Mouse (Mus musculus) monocyte, adult 2 months (primary cell): ENCODE results near the gene Ttc17.

Source experiments
- DNase-seq, 2 experiments: peaks; one replicate each; pipeline ENCODE4 v3.0.0; 2022; ENCODE audit warnings: low spot score in 2 of 2, low read depth in 1 of 2

The Ttc17 gene

GRCm38 (mm10) chr2:94381057-94381647, 25.3 kb downstream of the Ttc17 start:
- DNase-seq, result no peak

GRCm38 (mm10) chr2:94378678-94379077, 27.8 kb downstream of the Ttc17 start:
- no peak for DNase-seq

GRCm38 (mm10) chr2:94371093-94371492, 35.4 kb downstream of the Ttc17 start:
- no peak for DNase-seq

- DNase-seq, result no peak
These were observed 42.7 kb downstream of the Ttc17 start for GRCm38 (mm10) chr2:94363821-94364220.

- no peak for DNase-seq
These were observed 46.0 kb downstream of the Ttc17 start for GRCm38 (mm10) chr2:94360398-94360973.

- no peak for DNase-seq
These were observed 58.3 kb downstream of the Ttc17 start for GRCm38 (mm10) chr2:94348165-94348591.

GRCm38 (mm10) chr2:94346746-94347145, 59.7 kb downstream of the Ttc17 start:
- DNase-seq, result no peak

GRCm38 (mm10) chr2:94344624-94345023, 61.9 kb downstream of the Ttc17 start:
- DNase-seq, result no peak

GRCm38 (mm10) chr2:94343290-94344285, 62.9 kb downstream of the Ttc17 start:
- DNase-seq, result no peak

GRCm38 (mm10) chr2:94340769-94341168, 65.7 kb downstream of the Ttc17 start:
- no peak for DNase-seq

- DNase-seq, result no peak
These were observed 67.0 kb downstream of the Ttc17 start for GRCm38 (mm10) chr2:94339495-94339894.

- DNase-seq, result no peak
These were observed 70.2 kb downstream of the Ttc17 start for GRCm38 (mm10) chr2:94336336-94336735.

GRCm38 (mm10) chr2:94334742-94335046, 71.8 kb downstream of the Ttc17 start:
- no peak for DNase-seq

- no peak for DNase-seq
These were observed 72.4 kb downstream of the Ttc17 start for GRCm38 (mm10) chr2:94333841-94334741.

- DNase-seq, result no peak
These were observed 73.4 kb downstream of the Ttc17 start for GRCm38 (mm10) chr2:94333086-94333485.

- DNase-seq, result no peak
These were observed 77.2 kb downstream of the Ttc17 start for GRCm38 (mm10) chr2:94329336-94329735.

- no peak for DNase-seq
These were observed 78.7 kb downstream of the Ttc17 start for GRCm38 (mm10) chr2:94327836-94328235.

GRCm38 (mm10) chr2:94319780-94320179, 86.7 kb downstream of the Ttc17 start:
- no peak for DNase-seq

GRCm38 (mm10) chr2:94316526-94316925, 90.0 kb downstream of the Ttc17 start:
- no peak for DNase-seq

- no peak for DNase-seq
These were observed 102.5 kb downstream of the Ttc17 start for GRCm38 (mm10) chr2:94303984-94304383.

GRCm38 (mm10) chr2:94302393-94302792, 104.1 kb downstream of the Ttc17 start:
- DNase-seq, result no peak
